Mouse (Mus musculus) MEL (cell line): ENCODE measurements around the gene Slc28a3.

Experiments
- CTCF ChIP-seq, 3 experiments: IDR thresholded peaks in 2 of 3; conservative IDR thresholded peaks in 1 of 3; 2 replicates each; pipeline ENCODE4 v1.5.1; 2011 to 2012; ENCODE audit warnings: low read length in 3 of 3, low read depth in 2 of 3, mild to moderate bottlenecking in 2 of 3, improper control_type of control experiment in 1 of 3, inconsistent platforms in 1 of 3, mixed read lengths in 1 of 3, moderate library complexity in 1 of 3; ENCODE audit not compliant: control insufficient read depth in 1 of 3, insufficient read depth in 1 of 3, poor library complexity in 1 of 3, severe bottlenecking in 1 of 3
- JUND ChIP-seq: IDR thresholded peaks from 2 replicates; pipeline ENCODE4 v1.6.1; 2011; ENCODE audit warnings: low read depth, mild to moderate bottlenecking, improper control_type of control experiment, low read length
- SIN3A ChIP-seq: IDR thresholded peaks from 2 replicates; pipeline ENCODE4 v1.6.1; 2012; ENCODE audit warnings: low read length, improper control_type of control experiment, inconsistent platforms
- TAL1 ChIP-seq: IDR thresholded peaks from 2 replicates; pipeline ENCODE4 v1.6.1; 2012; ENCODE audit warnings: mild to moderate bottlenecking, inconsistent platforms, low read length, moderate library complexity, mixed read lengths
- USF1 ChIP-seq: IDR thresholded peaks from 2 replicates; pipeline ENCODE4 v1.6.1; 2014; ENCODE audit warnings: low read depth, mild to moderate bottlenecking, inconsistent platforms, low read length, improper control_type of control experiment, moderate library complexity
- ZKSCAN1 ChIP-seq: IDR thresholded peaks from 2 replicates; pipeline ENCODE4 v1.6.1; 2012; ENCODE audit warnings: low read depth, mild to moderate bottlenecking, inconsistent platforms, low read length, improper control_type of control experiment, moderate library complexity

- TF ChIP-seq JUND: no peak
- TF ChIP-seq CTCF (IDR thresholded peaks at IDR 0.05 in 2 of 3, conservative IDR thresholded peaks at IDR 0.05 in 1 of 3; ENCODE audit: control insufficient read depth in 1 of 3, insufficient read depth in 1 of 3, low read depth in 2 of 3, low read length in 3 of 3, poor library complexity in 1 of 3, severe bottlenecking in 1 of 3): peak; percentile 49 to 68 (median 61)
- TF ChIP-seq SIN3A: no peak
- TF ChIP-seq TAL1: no peak
- TF ChIP-seq ZKSCAN1: no peak
- no peak for TF ChIP-seq USF1
Measured at GRCm38 (mm10) chr13:58593129-58593528, 17.5 kb downstream of the Slc28a3 start.
